Mouse (Mus musculus): ENCODE measurements around the gene Osbpl8. TPM values are rescaled to one million over a fixed set of nuclear protein-coding genes. Genes with fewer than 3 reads are reported as not detected.
A peak's percentile ranks its signal among the peaks of the same experiment; 100 is the strongest.

Gene Osbpl8
- polyA plus RNA-seq, 1 experiment from 2014 or later: 12.5 TPM

GRCm38 (mm10) chr10:111255228-111255627, 90.7 kb downstream of the Osbpl8 start:
- Histone ChIP-seq H3K4me2 (ENCODE audit: low read length) (no peak overlapping the region), H3K4me1 (ENCODE audit: control insufficient read depth, insufficient read depth, low read depth, low read length) (no peaks in the 10 kb centered on the region), H3K27ac (ENCODE audit: low read depth, low read length) (no peak overlapping the region), H3K4me3 (ENCODE audit: low read length) (no peak overlapping the region), H3K36me3 (ENCODE audit: control insufficient read depth, insufficient read depth, low read length) (no peaks in the 10 kb centered on the region), H3K27me3 (replicated peaks; ENCODE audit: control insufficient read depth, insufficient read depth, low read length) (no peaks in the 10 kb centered on the region), H3K9me3 (ENCODE audit: control insufficient read depth, low read length) (no peaks in the 10 kb centered on the region), H3K9ac (ENCODE audit: low read depth, low read length) (no peak overlapping the region)
- no peak for ATAC-seq
- 88% methylated on average over 6 of the region's 6 CpGs for WGBS

DNA sequence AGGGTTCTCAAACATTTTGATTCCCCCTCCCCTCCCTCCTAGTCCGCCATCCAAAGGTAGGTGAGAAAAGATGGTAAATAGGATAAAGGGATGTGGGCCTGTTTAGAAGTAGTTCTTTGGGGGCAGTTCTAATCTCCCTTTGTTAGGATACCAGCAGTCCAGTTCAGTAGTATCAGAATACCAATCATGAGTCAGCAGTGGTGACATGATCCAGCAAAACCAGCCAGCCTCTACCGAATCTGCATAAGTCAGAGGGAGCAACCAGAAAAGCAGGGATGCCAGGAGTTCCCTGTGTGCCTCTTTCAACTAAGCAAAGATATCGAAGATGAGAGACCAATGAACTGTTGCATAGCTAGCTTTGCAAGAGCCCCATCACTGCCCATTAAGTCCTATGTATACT, 91.6 kb downstream of the Osbpl8 start:
- H3K9me3 ChIP-seq (ENCODE audit: control insufficient read depth, low read length): no peaks in the 10 kb centered on the region
- ATAC-seq: no peak
- H3K36me3 ChIP-seq (ENCODE audit: control insufficient read depth, insufficient read depth, low read length): no peaks in the 10 kb centered on the region
- 95% methylated on average over 3 of the region's 3 CpGs for WGBS
- no peaks in the 10 kb centered on the region for H3K27me3 ChIP-seq (replicated peaks; ENCODE audit: control insufficient read depth, insufficient read depth, low read length)
- no peak overlapping the region for H3K4me2 ChIP-seq (ENCODE audit: low read length)
- H3K4me1 ChIP-seq (ENCODE audit: control insufficient read depth, insufficient read depth, low read depth, low read length): no peaks in the 10 kb centered on the region
- H3K9ac ChIP-seq (ENCODE audit: low read depth, low read length): no peak overlapping the region
- no peak overlapping the region for H3K27ac ChIP-seq (ENCODE audit: low read depth, low read length)
- no peak overlapping the region for H3K4me3 ChIP-seq (ENCODE audit: low read length)

- H3K27ac ChIP-seq (ENCODE audit: low read depth, low read length): no peak overlapping the region
- no peaks in the 10 kb centered on the region for H3K4me1 ChIP-seq (ENCODE audit: control insufficient read depth, insufficient read depth, low read depth, low read length)
- 90% methylated on average over 3 of the region's 3 CpGs for WGBS
- H3K9ac ChIP-seq (ENCODE audit: low read depth, low read length): no peak overlapping the region
- no peaks in the 10 kb centered on the region for H3K27me3 ChIP-seq (replicated peaks; ENCODE audit: control insufficient read depth, insufficient read depth, low read length)
- H3K4me3 ChIP-seq (ENCODE audit: low read length): no peak overlapping the region
- no peak for ATAC-seq
- H3K36me3 ChIP-seq (ENCODE audit: control insufficient read depth, insufficient read depth, low read length): no peaks in the 10 kb centered on the region
- no peak overlapping the region for H3K4me2 ChIP-seq (ENCODE audit: low read length)
- H3K9me3 ChIP-seq (ENCODE audit: control insufficient read depth, low read length): no peaks in the 10 kb centered on the region
Observed at GRCm38 (mm10) chr10:111257358-111257757, 92.8 kb downstream of the Osbpl8 start.

GRCm38 (mm10) chr10:111258256-111258655, 93.7 kb downstream of the Osbpl8 start:
- H3K4me3 ChIP-seq (ENCODE audit: low read length): no peak overlapping the region
- H3K36me3 ChIP-seq (ENCODE audit: control insufficient read depth, insufficient read depth, low read length): no peaks in the 10 kb centered on the region
- no peaks in the 10 kb centered on the region for H3K4me1 ChIP-seq (ENCODE audit: control insufficient read depth, insufficient read depth, low read depth, low read length)
- ATAC-seq: no peak
- no peak overlapping the region for H3K9ac ChIP-seq (ENCODE audit: low read depth, low read length)
- no peak overlapping the region for H3K4me2 ChIP-seq (ENCODE audit: low read length)
- H3K27ac ChIP-seq (ENCODE audit: low read depth, low read length): no peak overlapping the region
- H3K27me3 ChIP-seq (replicated peaks; ENCODE audit: control insufficient read depth, insufficient read depth, low read length): no peaks in the 10 kb centered on the region
- 91% methylated on average over 3 of the region's 3 CpGs for WGBS
- H3K9me3 ChIP-seq (ENCODE audit: control insufficient read depth, low read length): no peaks in the 10 kb centered on the region

DNA sequence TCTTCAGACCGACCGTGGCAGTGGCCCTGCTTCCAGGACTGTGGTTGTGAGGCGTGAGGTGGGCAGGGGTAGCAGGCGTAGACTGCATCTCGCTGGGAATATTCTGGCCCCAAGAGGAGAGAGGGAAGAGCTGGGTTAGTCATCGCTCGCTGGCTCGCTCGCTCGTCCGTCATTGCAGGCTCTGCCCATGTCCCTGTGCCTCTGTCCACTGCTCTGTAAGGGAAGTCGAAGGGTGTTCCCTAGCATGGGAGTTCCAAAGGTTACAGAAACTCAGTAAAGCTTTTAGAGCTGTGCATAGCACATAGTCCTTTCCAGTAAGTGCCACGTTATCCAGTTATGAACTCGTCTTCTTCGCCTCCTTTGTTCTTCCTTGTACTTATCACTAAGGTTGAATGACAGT, 107.1 kb downstream of the Osbpl8 start:
- Histone ChIP-seq H3K9ac (ENCODE audit: low read depth, low read length) (no peak overlapping the region), H3K4me2 (ENCODE audit: low read length) (no peak overlapping the region), H3K9me3 (ENCODE audit: control insufficient read depth, low read length) (no peaks in the 10 kb centered on the region), H3K27ac (ENCODE audit: low read depth, low read length) (no peak overlapping the region), H3K27me3 (replicated peaks; ENCODE audit: control insufficient read depth, insufficient read depth, low read length) (no peaks in the 10 kb centered on the region), H3K36me3 (ENCODE audit: control insufficient read depth, insufficient read depth, low read length) (peaks cover 21% of the 10 kb centered on the region), H3K4me1 (ENCODE audit: control insufficient read depth, insufficient read depth, low read depth, low read length) (no peaks in the 10 kb centered on the region; the same call in 1 of the 2 replicates), H3K4me3 (ENCODE audit: low read length) (no peak overlapping the region)
- WGBS: 90% methylated on average over 15 of the region's 15 CpGs
- no peak for ATAC-seq

GRCm38 (mm10) chr10:111272905-111273304, 108.4 kb downstream of the Osbpl8 start:
- H3K4me2 ChIP-seq (ENCODE audit: low read length): no peak overlapping the region
- no peak overlapping the region for H3K9ac ChIP-seq (ENCODE audit: low read depth, low read length)
- no peak overlapping the region for H3K4me3 ChIP-seq (ENCODE audit: low read length)
- no peaks in the 10 kb centered on the region for H3K9me3 ChIP-seq (ENCODE audit: control insufficient read depth, low read length)
- no peak for ATAC-seq
- no peaks in the 10 kb centered on the region for H3K27me3 ChIP-seq (replicated peaks; ENCODE audit: control insufficient read depth, insufficient read depth, low read length)
- H3K36me3 ChIP-seq (ENCODE audit: control insufficient read depth, insufficient read depth, low read length): peaks cover 20% of the 10 kb centered on the region
- no peaks in the 10 kb centered on the region; the same call in 1 of the 2 replicates for H3K4me1 ChIP-seq (ENCODE audit: control insufficient read depth, insufficient read depth, low read depth, low read length)
- 77% methylated on average over 11 of the region's 11 CpGs for WGBS
- no peak overlapping the region for H3K27ac ChIP-seq (ENCODE audit: low read depth, low read length)

GRCm38 (mm10) chr10:111273463-111274088, 109.0 kb downstream of the Osbpl8 start:
- Histone ChIP-seq H3K9me3 (ENCODE audit: control insufficient read depth, low read length) (no peaks in the 10 kb centered on the region), H3K9ac (ENCODE audit: low read depth, low read length) (no peak overlapping the region), H3K27ac (ENCODE audit: low read depth, low read length) (peak overlapping the region; percentile 12; the same call in 1 of the 2 replicates), H3K4me1 (ENCODE audit: control insufficient read depth, insufficient read depth, low read depth, low read length) (no peaks in the 10 kb centered on the region; the same call in 1 of the 2 replicates), H3K4me2 (ENCODE audit: low read length) (no peak overlapping the region), H3K36me3 (ENCODE audit: control insufficient read depth, insufficient read depth, low read length) (peaks cover 22% of the 10 kb centered on the region), H3K27me3 (replicated peaks; ENCODE audit: control insufficient read depth, insufficient read depth, low read length) (no peaks in the 10 kb centered on the region), H3K4me3 (ENCODE audit: low read length) (no peak overlapping the region)
- 24% methylated on average over 5 of the region's 5 CpGs for WGBS
- peak; percentile 75; the same call in 1 of the 2 replicates for ATAC-seq

- Histone ChIP-seq H3K4me2 (ENCODE audit: low read length) (no peak overlapping the region), H3K27me3 (replicated peaks; ENCODE audit: control insufficient read depth, insufficient read depth, low read length) (no peaks in the 10 kb centered on the region), H3K4me3 (ENCODE audit: low read length) (no peak overlapping the region), H3K9me3 (ENCODE audit: control insufficient read depth, low read length) (no peaks in the 10 kb centered on the region), H3K9ac (ENCODE audit: low read depth, low read length) (no peak overlapping the region), H3K4me1 (ENCODE audit: control insufficient read depth, insufficient read depth, low read depth, low read length) (no peaks in the 10 kb centered on the region; the same call in 1 of the 2 replicates), H3K36me3 (ENCODE audit: control insufficient read depth, insufficient read depth, low read length) (peaks cover 18% of the 10 kb centered on the region), H3K27ac (ENCODE audit: low read depth, low read length) (no peak overlapping the region)
- 83% methylated on average over 2 of the region's 2 CpGs for WGBS
- ATAC-seq: no peak
Observed at GRCm38 (mm10) chr10:111275822-111276221, 111.3 kb downstream of the Osbpl8 start.

GRCm38 (mm10) chr10:111297631-111298030, 133.1 kb downstream of the Osbpl8 start:
- H3K9ac ChIP-seq (ENCODE audit: low read depth, low read length): no peak overlapping the region; the same call in 1 of the 2 replicates
- WGBS: 51% methylated on average over 6 of the region's 6 CpGs
- no peaks in the 10 kb centered on the region for H3K27me3 ChIP-seq (replicated peaks; ENCODE audit: control insufficient read depth, insufficient read depth, low read length)
- H3K4me1 ChIP-seq (ENCODE audit: control insufficient read depth, insufficient read depth, low read depth, low read length): peaks cover 4% of the 10 kb centered on the region
- ATAC-seq: no peak
- H3K27ac ChIP-seq (ENCODE audit: low read depth, low read length): no peak overlapping the region; the same call in 1 of the 2 replicates
- H3K4me3 ChIP-seq (ENCODE audit: low read length): peak overlapping the region; percentile 84
- H3K36me3 ChIP-seq (ENCODE audit: control insufficient read depth, insufficient read depth, low read length): peaks cover 3% of the 10 kb centered on the region; the same call in 1 of the 2 replicates
- peak overlapping the region; percentile 85 for H3K4me2 ChIP-seq (ENCODE audit: low read length)
- H3K9me3 ChIP-seq (ENCODE audit: control insufficient read depth, low read length): no peaks in the 10 kb centered on the region
